Mouse (Mus musculus) lung, postnatal 0 days (tissue): ENCODE results near the gene Gsg1.

Experiments
- CTCF ChIP-seq: IDR thresholded peaks from 2 replicates; pipeline ENCODE4 v1.5.1; 2016; ENCODE audit warnings: antibody characterized with exemption, mild to moderate bottlenecking
- EP300 ChIP-seq: IDR thresholded peaks from 2 replicates; pipeline ENCODE4 v1.6.1; 2016; ENCODE audit warnings: antibody characterized with exemption, mild to moderate bottlenecking, control low read depth

- no peak for TF ChIP-seq CTCF
- no peak for TF ChIP-seq EP300
These were observed 8.4 kb upstream of the Gsg1 start for GRCm38 (mm10) chr6:135262565-135262964.
